Mouse (Mus musculus): ENCODE measurements at regions not wholly inside any gene's neighbourhood (a gene's known extent, or its start where the extent isn't known, plus 50 kb on each side); places are given as distances from the start of the nearest gene placed in this dataset.

DNA sequence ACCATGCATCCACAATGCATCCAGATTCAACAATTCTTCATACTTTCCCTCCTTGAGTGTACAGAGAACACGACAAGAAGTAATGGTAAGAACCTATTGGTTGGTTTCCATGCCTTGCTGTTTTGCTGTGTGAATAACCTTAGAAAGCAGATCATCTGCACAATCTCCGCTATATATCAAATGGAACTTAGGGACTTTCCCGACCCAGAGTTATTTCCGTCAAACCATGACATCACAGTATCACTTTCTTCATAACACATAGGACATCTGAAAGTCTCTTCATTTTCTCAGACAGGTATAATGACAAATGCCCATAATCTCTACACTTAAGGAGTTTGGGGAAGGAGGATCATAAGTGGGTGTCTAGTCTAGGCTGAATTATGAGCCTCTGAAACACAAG, 132.3 kb upstream of the Adgrl4 start:
- H3K4me2 ChIP-seq (replicated peaks): no peak overlapping the region
- H3K27me3 ChIP-seq: no peaks in the 10 kb centered on the region
- no peak overlapping the region for H3K9ac ChIP-seq (replicated peaks)
- H3K36me3 ChIP-seq: no peaks in the 10 kb centered on the region
- H3K4me1 ChIP-seq: no peaks in the 10 kb centered on the region
- ATAC-seq (replicated peaks): no peak
- 94% methylated on average over 4 of the region's 4 CpGs for WGBS
- no peak overlapping the region for H3K4me3 ChIP-seq
- no peak overlapping the region for H3K27ac ChIP-seq (replicated peaks)
- no peaks in the 10 kb centered on the region for H3K9me3 ChIP-seq

DNA sequence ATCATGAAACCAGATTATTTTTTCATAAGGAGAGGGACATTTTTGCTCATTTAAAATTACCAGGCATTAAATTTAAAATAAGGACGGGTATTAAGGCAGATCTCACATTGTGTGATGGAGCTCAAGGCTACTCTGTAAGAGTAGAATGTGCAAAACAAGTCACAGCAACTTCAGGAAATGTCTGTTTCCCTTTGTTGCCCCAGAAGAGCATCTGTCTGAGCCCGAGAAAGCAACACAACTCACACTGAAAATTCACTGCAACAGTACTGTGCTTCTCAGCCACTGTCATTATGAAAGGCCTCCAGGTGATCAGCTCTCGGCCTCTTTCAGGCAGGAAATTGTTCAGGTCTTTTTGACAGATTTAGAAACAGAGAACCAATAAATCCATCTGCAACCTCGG, 129.7 kb upstream of the Adgrl4 start:
- Histone ChIP-seq H3K36me3 (no peaks in the 10 kb centered on the region), H3K9ac (replicated peaks) (no peak overlapping the region), H3K4me1 (no peaks in the 10 kb centered on the region), H3K4me2 (replicated peaks) (no peak overlapping the region), H3K4me3 (no peak overlapping the region), H3K9me3 (no peaks in the 10 kb centered on the region), H3K27me3 (no peaks in the 10 kb centered on the region), H3K27ac (replicated peaks) (no peak overlapping the region)
- 54% methylated on average over 4 of the region's 4 CpGs for WGBS
- no peak for ATAC-seq (replicated peaks)

DNA sequence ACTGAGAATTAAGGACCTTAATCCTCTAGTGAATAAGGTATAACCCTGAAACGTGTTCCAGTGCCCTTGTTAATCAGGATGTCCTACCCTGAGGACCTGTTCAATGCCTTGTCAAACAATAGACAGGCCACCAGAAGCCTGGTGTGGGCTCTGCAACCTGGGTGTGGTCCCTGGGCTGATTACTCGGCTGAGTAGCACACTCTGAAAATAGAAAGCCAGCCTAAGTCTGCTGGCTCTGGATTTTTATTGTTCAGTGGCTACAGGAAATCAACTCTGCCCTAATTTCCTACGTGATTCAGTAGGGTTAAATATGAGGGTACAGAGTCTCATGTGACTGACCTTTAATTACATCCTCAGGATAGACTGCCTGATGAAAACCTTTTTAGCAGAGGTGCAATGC, 113.9 kb upstream of the Adgrl4 start:
- 9% methylated on average over 3 of the region's 3 CpGs for WGBS

DNA sequence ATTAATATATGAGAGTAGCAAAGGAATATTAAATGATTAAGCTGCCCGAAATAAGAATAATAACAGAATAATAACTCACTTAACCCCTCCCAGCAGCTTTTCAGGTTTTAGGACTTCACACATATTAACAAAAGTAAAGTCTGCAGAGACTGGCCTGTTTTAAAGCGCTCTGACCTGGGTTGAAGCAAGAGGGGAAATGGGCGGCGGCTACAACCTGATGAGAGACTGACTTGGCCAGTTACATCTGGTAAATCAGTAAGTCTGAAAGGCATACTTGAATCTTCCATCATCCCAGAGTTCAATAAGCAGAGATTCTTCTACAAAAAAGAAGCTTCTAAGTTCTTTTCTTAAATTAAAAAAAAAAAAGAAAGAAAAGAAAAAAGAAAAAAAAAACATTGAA, 107.9 kb upstream of the Adgrl4 start:
- ATAC-seq (replicated peaks): no peak
- Histone ChIP-seq H3K4me2 (replicated peaks) (no peak overlapping the region), H3K27ac (replicated peaks) (no peak overlapping the region), H3K36me3 (no peaks in the 10 kb centered on the region), H3K4me1 (peaks cover 11% of the 10 kb centered on the region; the same call in 1 of the 2 replicates), H3K9ac (replicated peaks) (no peak overlapping the region), H3K4me3 (no peak overlapping the region), H3K27me3 (no peaks in the 10 kb centered on the region), H3K9me3 (no peaks in the 10 kb centered on the region)
- WGBS: 92% methylated on average over 4 of the region's 4 CpGs

More for the DNA sequence above, 113.9 kb upstream of the Adgrl4 start:
- Histone ChIP-seq H3K4me1 (no peaks in the 10 kb centered on the region), H3K9me3 (no peaks in the 10 kb centered on the region), H3K27ac (replicated peaks) (no peak overlapping the region), H3K9ac (replicated peaks) (no peak overlapping the region), H3K4me2 (replicated peaks) (no peak overlapping the region), H3K36me3 (no peaks in the 10 kb centered on the region), H3K27me3 (no peaks in the 10 kb centered on the region), H3K4me3 (no peak overlapping the region)
- no peak for ATAC-seq (replicated peaks)

DNA sequence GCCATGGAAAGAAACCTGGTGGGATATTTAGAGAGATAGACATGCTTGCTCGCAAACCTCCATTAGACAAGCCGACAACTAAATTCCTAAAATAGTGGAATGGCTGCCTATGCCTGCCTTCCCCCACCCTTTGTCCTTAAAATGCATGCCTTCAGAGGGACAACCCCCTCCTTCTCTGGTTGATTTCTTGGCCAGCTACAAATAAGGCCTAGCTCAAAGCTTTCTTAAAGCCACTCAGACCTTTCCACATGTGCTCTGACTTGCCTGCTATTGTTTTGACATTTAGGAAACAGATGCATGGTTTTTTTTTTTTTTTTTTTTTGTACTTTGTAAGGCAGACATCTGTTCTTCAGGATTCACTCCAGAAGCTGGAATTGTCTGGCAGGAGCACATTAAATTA, 105.8 kb upstream of the Adgrl4 start:
- Histone ChIP-seq H3K27me3 (no peaks in the 10 kb centered on the region), H3K4me1 (peaks cover 11% of the 10 kb centered on the region; the same call in 1 of the 2 replicates), H3K4me2 (replicated peaks) (no peak overlapping the region), H3K36me3 (no peaks in the 10 kb centered on the region), H3K27ac (replicated peaks) (no peak overlapping the region), H3K9ac (replicated peaks) (no peak overlapping the region), H3K4me3 (no peak overlapping the region), H3K9me3 (no peaks in the 10 kb centered on the region)
- ATAC-seq (replicated peaks): no peak
- 75% methylated on average over 2 of the region's 2 CpGs for WGBS

DNA sequence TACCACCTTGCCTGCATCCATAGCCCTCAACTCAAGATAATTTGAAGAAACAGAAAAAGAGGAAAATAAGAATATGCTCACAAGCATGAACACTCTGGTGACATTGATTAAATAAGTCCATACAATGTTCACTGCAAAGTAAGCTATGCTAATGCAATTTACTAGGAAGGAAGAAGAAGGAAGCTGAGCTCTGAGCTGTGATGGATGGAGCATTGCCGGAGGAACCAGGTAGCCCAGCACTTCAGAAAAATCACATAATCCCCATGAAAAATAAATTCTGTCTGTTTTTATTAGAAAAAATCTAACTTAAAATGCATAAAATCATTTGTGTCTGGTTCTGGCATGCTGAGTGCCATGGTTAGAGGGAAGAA, 105.4 kb upstream of the Adgrl4 start:
- 96% methylated on average over 1 of the region's 1 CpGs for WGBS
- Histone ChIP-seq H3K4me3 (no peak overlapping the region), H3K27ac (replicated peaks) (no peak overlapping the region; the same call in 1 of the 2 replicates), H3K4me1 (peaks cover 11% of the 10 kb centered on the region; the same call in 1 of the 2 replicates), H3K4me2 (replicated peaks) (no peak overlapping the region), H3K27me3 (no peaks in the 10 kb centered on the region), H3K36me3 (no peaks in the 10 kb centered on the region), H3K9me3 (no peaks in the 10 kb centered on the region), H3K9ac (replicated peaks) (no peak overlapping the region)
- no peak for ATAC-seq (replicated peaks)

DNA sequence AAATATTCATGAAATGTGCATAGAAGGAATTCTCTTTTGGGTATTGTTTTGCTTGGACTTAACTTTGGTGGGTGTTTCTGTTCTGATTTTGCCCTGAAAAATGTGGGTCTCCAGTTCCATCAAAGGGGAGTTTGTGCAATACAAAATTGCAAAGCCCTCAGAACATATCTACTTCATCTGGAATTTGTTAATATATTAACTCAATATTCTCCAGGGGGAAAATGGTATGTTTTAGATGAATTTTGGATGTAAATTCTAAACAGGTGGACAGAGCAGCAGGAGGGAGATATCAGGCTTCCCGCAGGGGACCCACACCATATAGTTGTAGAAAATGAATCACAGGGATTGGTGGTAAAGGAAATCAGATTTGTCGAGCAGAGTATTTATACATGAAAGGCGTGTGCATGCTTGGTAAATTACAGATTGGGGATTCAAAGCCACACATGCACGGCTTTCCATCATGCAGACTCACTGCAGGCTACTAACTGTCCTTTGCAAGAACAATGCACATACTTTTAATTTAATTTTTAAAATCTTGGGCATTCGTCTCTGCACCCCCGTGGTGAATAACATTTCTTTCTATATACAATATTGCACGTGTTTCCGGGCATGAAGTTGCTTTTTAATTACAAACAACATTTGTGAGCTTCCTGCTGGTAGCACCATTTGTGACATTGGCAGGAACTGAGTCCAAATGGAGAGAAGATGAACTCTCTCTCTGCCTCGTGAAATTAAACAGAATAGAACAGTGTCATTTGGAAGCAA, 104.8 kb upstream of the Adgrl4 start:
- ATAC-seq (replicated peaks): no peak
- no peak overlapping the region for H3K4me2 ChIP-seq (replicated peaks)
- no peaks in the 10 kb centered on the region for H3K27me3 ChIP-seq
- no peaks in the 10 kb centered on the region for H3K36me3 ChIP-seq
- peak overlapping the region; percentile 49 for H3K27ac ChIP-seq (replicated peaks)
- no peak overlapping the region for H3K9ac ChIP-seq (replicated peaks)
- no peak overlapping the region for H3K4me3 ChIP-seq
- WGBS: 56% methylated on average over 9 of the region's 9 CpGs
- peaks cover 11% of the 10 kb centered on the region; the same call in 1 of the 2 replicates for H3K4me1 ChIP-seq
- H3K9me3 ChIP-seq: no peaks in the 10 kb centered on the region

DNA sequence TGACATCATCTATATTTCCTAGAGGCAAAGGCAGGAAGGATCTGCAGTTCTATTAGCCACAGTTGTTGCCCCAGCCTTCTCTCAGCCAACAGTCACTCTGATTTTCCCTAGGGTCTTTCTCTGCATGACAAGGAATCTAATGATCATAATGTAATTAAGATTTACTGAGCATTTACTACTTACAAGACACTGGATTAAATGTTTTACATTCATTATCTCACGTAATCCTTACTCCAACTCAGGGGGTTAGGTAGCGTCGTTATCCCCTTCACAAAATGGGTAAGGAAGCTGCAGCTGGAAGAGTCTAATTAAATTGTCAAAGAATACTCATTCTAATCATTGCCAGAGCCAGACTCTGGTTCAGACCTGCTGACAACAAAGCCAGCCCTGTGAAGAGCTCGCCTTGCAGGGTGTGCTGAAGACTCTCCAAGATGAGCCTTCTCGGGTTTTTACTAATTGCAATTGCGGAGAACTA, 103.8 kb upstream of the Adgrl4 start:
- WGBS: 6% methylated on average over 6 of the region's 6 CpGs
- peak; percentile 76 for ATAC-seq (replicated peaks)
- no peak overlapping the region for H3K4me2 ChIP-seq (replicated peaks)
- no peaks in the 10 kb centered on the region for H3K9me3 ChIP-seq
- peaks cover 11% of the 10 kb centered on the region; the same call in 1 of the 2 replicates for H3K4me1 ChIP-seq
- H3K36me3 ChIP-seq: no peaks in the 10 kb centered on the region
- H3K9ac ChIP-seq (replicated peaks): no peak overlapping the region
- H3K27ac ChIP-seq (replicated peaks): peak overlapping the region; percentile 8
- H3K27me3 ChIP-seq: no peaks in the 10 kb centered on the region
- H3K4me3 ChIP-seq: no peak overlapping the region

DNA sequence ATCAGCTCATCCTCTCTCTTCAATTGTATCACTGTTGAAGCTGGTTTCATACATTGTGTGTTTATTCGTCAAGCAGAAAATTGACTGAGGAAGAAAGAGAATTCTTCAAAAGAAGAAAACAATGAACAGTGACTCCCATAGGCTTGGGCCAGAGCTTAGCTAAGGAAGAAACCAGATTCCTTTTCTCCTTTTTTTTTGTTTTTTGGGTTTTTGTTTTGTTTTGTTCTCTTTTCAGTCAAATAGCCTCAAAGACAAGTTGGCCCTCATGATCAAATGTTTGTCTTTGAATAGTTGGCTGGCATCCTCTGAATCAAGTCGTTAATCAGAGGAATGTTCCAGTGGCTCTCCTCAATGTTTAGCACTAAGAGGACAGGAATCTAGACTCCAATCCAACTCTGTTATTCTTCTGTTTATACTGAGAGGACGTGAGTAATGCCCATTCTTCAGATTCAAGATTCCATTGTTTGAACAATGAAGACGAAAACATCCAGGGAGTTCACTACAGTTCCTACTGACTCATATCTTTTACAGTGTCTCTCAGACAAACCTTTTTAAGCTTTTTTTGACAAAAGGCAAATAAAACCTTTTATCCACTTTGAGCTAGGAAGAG, 86.1 kb upstream of the Adgrl4 start:
- no peaks in the 10 kb centered on the region for H3K27me3 ChIP-seq
- no peak overlapping the region for H3K9ac ChIP-seq (replicated peaks)
- H3K4me2 ChIP-seq (replicated peaks): no peak overlapping the region
- no peak for ATAC-seq (replicated peaks)
- no peaks in the 10 kb centered on the region for H3K9me3 ChIP-seq
- H3K36me3 ChIP-seq: no peaks in the 10 kb centered on the region
- no peaks in the 10 kb centered on the region for H3K4me1 ChIP-seq
- H3K27ac ChIP-seq (replicated peaks): no peak overlapping the region
- WGBS: 35% methylated on average over 4 of the region's 4 CpGs
- H3K4me3 ChIP-seq: no peak overlapping the region

DNA sequence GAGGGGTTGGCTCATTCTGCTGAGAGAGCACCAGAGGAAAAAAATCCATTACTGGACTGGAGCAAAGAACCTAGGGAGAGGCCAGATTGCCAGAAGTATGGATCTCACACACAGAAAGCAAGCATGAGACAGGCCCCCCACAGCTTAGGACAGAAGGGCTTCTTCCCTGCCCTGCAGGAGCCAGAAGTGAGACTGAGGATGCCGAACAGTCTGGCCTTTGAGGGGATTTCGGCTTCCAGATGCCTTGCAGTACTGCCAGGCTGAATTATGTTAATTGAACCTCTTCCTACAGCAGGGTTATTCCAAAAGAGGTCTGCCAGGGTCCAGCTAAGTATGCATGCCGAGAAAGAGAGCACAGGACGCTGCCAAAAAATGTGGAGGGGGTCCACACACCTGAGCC, 71.4 kb upstream of the Adgrl4 start:
- peaks cover 13% of the 10 kb centered on the region for H3K4me1 ChIP-seq
- H3K4me2 ChIP-seq (replicated peaks): peak overlapping the region; percentile 10; the same call in 1 of the 2 replicates
- no peaks in the 10 kb centered on the region for H3K9me3 ChIP-seq
- peak overlapping the region; percentile 52 for H3K27ac ChIP-seq (replicated peaks)
- H3K36me3 ChIP-seq: no peaks in the 10 kb centered on the region
- H3K9ac ChIP-seq (replicated peaks): no peak overlapping the region
- no peak overlapping the region for H3K4me3 ChIP-seq
- ATAC-seq (replicated peaks): peak; percentile 94
- WGBS: 7% methylated on average over 4 of the region's 4 CpGs
- no peaks in the 10 kb centered on the region for H3K27me3 ChIP-seq

DNA sequence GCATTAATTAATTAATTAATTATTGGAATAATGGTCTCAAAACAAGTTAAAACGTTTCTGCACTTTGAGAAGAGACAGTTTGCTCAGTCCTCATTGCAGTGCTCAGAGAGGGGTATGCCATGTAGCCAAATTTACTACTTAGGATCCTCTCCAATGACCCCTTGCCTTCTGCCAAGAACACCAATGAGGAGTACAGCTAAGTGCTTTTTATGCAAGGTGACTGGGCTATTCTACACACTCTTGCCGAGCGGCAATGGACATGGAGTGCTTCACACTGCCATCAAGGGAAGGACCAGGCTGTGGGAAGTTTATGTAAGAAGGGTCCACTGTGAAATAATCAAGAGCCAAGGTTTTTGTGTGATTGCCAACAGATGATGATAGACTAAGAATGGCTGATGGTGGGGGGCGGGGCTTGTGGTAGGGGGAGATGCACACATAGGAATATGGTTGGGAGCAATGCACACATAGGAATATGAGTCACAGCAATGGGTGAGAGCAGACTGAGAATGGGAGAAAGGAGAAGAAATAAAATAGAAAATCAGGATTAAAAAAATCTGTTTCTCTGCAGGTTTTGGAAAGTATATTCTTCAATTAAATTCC, 70.9 kb upstream of the Adgrl4 start:
- Histone ChIP-seq H3K9me3 (no peaks in the 10 kb centered on the region), H3K4me2 (replicated peaks) (no peak overlapping the region), H3K27me3 (no peaks in the 10 kb centered on the region), H3K27ac (replicated peaks) (no peak overlapping the region), H3K36me3 (no peaks in the 10 kb centered on the region), H3K4me1 (peaks cover 13% of the 10 kb centered on the region), H3K4me3 (no peak overlapping the region), H3K9ac (replicated peaks) (no peak overlapping the region)
- peak; percentile 76 for ATAC-seq (replicated peaks)
- 54% methylated on average over 4 of the region's 4 CpGs for WGBS

DNA sequence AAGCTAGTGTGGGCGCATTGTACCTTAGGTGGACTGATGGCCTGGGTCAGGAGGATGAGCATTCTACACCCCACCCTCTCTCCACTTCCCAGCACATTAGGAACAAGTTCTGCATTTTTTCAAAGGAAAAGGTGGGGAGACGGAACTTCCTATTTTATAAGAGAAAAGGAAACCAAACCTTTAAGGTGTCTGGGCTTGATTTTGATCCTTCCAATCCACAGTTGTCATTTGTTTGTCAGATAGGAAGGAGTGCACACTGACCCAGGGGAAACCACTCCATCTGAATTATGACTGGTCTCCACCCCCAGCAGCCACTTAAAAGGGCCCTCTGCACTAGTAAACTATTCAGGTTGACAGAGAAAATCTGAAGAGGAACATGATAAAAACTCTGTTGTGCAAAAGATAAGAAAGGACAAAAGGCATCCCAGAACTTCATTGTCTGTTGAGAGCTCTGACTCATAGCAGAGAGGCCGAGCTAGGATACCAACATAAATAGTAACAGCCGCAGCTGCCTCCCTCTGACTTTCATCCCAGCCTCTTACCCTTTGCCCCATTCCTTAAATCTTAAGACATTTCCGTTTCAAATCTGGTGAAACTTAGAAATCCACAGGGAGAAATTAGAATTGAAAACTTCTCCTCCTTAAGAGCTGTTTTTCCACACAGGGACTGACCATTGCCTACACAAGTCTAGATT, 54.2 kb upstream of the Adgrl4 start:
- Histone ChIP-seq H3K4me2 (replicated peaks) (no peak overlapping the region), H3K9me3 (no peaks in the 10 kb centered on the region), H3K27ac (replicated peaks) (no peak overlapping the region), H3K4me3 (no peak overlapping the region), H3K9ac (replicated peaks) (no peak overlapping the region), H3K27me3 (no peaks in the 10 kb centered on the region), H3K4me1 (no peaks in the 10 kb centered on the region), H3K36me3 (no peaks in the 10 kb centered on the region)
- ATAC-seq (replicated peaks): no peak
- 84% methylated on average over 5 of the region's 5 CpGs for WGBS
